Mouse (Mus musculus): Measurements from ENCODE around the gene Ccdc51. TPM values are rescaled to one million over a fixed set of nuclear protein-coding genes. Genes with fewer than 3 reads are reported as not detected.

The Ccdc51 gene
- polyA plus RNA-seq, 1 experiment from 2014 or later: 12.8 TPM

GRCm38 (mm10) chr9:109092799-109093198 is 10.5 kb downstream of the Ccdc51 start:
- H3K27me3 ChIP-seq: no peaks in the 10 kb centered on the region
- peaks cover 31% of the 10 kb centered on the region for H3K4me1 ChIP-seq (replicated peaks)
- H3K27ac ChIP-seq: peak overlapping the region; percentile 11; the same call in 1 of the 2 replicates
- no peak overlapping the region for H3K4me2 ChIP-seq (replicated peaks)
- peaks cover 36% of the 10 kb centered on the region for H3K36me3 ChIP-seq
- no peak overlapping the region for H3K4me3 ChIP-seq (replicated peaks)
- H3K9me3 ChIP-seq: no peaks in the 10 kb centered on the region
- 24% methylated on average over 6 of the region's 6 CpGs for WGBS
- no peak overlapping the region for H3K9ac ChIP-seq (replicated peaks)
- no peak for ATAC-seq

- H3K27me3 ChIP-seq: no peaks in the 10 kb centered on the region
- H3K27ac ChIP-seq: peak overlapping the region; percentile 100
- H3K4me3 ChIP-seq (replicated peaks): peak overlapping the region; percentile 73
- no peaks in the 10 kb centered on the region for H3K9me3 ChIP-seq
- H3K4me2 ChIP-seq (replicated peaks): peak overlapping the region; percentile 99
- ATAC-seq: no peak
- peaks cover 42% of the 10 kb centered on the region for H3K4me1 ChIP-seq (replicated peaks)
- H3K9ac ChIP-seq (replicated peaks): peak overlapping the region; percentile 93
- 24% methylated on average over 11 of the region's 11 CpGs for WGBS
- H3K36me3 ChIP-seq: peaks cover 40% of the 10 kb centered on the region
Measured at GRCm38 (mm10) chr9:109093786-109094552, 11.7 kb downstream of the Ccdc51 start.

- Histone ChIP-seq H3K27me3 (no peaks in the 10 kb centered on the region), H3K9ac (replicated peaks) (peak overlapping the region; percentile 93), H3K9me3 (no peaks in the 10 kb centered on the region), H3K27ac (peak overlapping the region; percentile 100), H3K36me3 (peaks cover 41% of the 10 kb centered on the region), H3K4me3 (replicated peaks) (peak overlapping the region; percentile 73), H3K4me2 (replicated peaks) (peak overlapping the region; percentile 99), H3K4me1 (replicated peaks) (peaks cover 49% of the 10 kb centered on the region)
- under 1% methylated on average over 21 of the region's 21 CpGs for WGBS
- ATAC-seq: no peak
Measured at GRCm38 (mm10) chr9:109094553-109095136, 12.4 kb downstream of the Ccdc51 start.

- no peaks in the 10 kb centered on the region for H3K27me3 ChIP-seq
- H3K9ac ChIP-seq (replicated peaks): peak within 1 kb of the TSS; percentile 93
- H3K4me1 ChIP-seq (replicated peaks): peaks cover 53% of the 10 kb centered on the region
- H3K4me3 ChIP-seq (replicated peaks): peak within 1 kb of the TSS; percentile 73
- H3K9me3 ChIP-seq: no peaks in the 10 kb centered on the region
- peak; percentile 69 for ATAC-seq
- under 1% methylated on average over 94 of the region's 102 CpGs for WGBS
- peak within 1 kb of the TSS; percentile 99 for H3K4me2 ChIP-seq (replicated peaks)
- H3K36me3 ChIP-seq: peaks cover 41% of the 10 kb centered on the region
- peak within 1 kb of the TSS; percentile 100 for H3K27ac ChIP-seq
Measured at GRCm38 (mm10) chr9:109095137-109095982, 13.1 kb downstream of the Ccdc51 start, which contains the start of gene Plxnb1. Gene Plxnb1 (plus strand): TSS chr9:109095389.

- 6% methylated on average over 9 of the region's 9 CpGs for WGBS
- H3K4me1 ChIP-seq (replicated peaks): peaks cover 53% of the 10 kb centered on the region
- no peaks in the 10 kb centered on the region for H3K9me3 ChIP-seq
- H3K4me3 ChIP-seq (replicated peaks): peak overlapping the region; percentile 73
- peak overlapping the region; percentile 100 for H3K27ac ChIP-seq
- H3K9ac ChIP-seq (replicated peaks): peak overlapping the region; percentile 93
- peak overlapping the region; percentile 99 for H3K4me2 ChIP-seq (replicated peaks)
- peaks cover 41% of the 10 kb centered on the region for H3K36me3 ChIP-seq
- ATAC-seq: no peak
- no peaks in the 10 kb centered on the region for H3K27me3 ChIP-seq
Measured at GRCm38 (mm10) chr9:109096251-109096661, 14.0 kb downstream of the Ccdc51 start.

- Histone ChIP-seq H3K4me1 (replicated peaks) (peaks cover 56% of the 10 kb centered on the region), H3K9ac (replicated peaks) (peak overlapping the region; percentile 93), H3K9me3 (no peaks in the 10 kb centered on the region), H3K4me2 (replicated peaks) (peak overlapping the region; percentile 99), H3K27me3 (no peaks in the 10 kb centered on the region), H3K4me3 (replicated peaks) (peak overlapping the region; percentile 73), H3K27ac (peak overlapping the region; percentile 100), H3K36me3 (peaks cover 41% of the 10 kb centered on the region)
- ATAC-seq: no peak
- WGBS: 11% methylated on average over 6 of the region's 6 CpGs
Measured at GRCm38 (mm10) chr9:109096856-109097255, 14.6 kb downstream of the Ccdc51 start.

- H3K4me2 ChIP-seq (replicated peaks): peak overlapping the region; percentile 99
- peaks cover 42% of the 10 kb centered on the region for H3K36me3 ChIP-seq
- peak overlapping the region; percentile 100 for H3K27ac ChIP-seq
- peaks cover 56% of the 10 kb centered on the region for H3K4me1 ChIP-seq (replicated peaks)
- peak overlapping the region; percentile 73 for H3K4me3 ChIP-seq (replicated peaks)
- H3K27me3 ChIP-seq: no peaks in the 10 kb centered on the region
- H3K9ac ChIP-seq (replicated peaks): peak overlapping the region; percentile 93
- ATAC-seq: no peak
- no peaks in the 10 kb centered on the region for H3K9me3 ChIP-seq
- WGBS: 15% methylated on average over 6 of the region's 6 CpGs
Measured at GRCm38 (mm10) chr9:109097291-109097690, 15.0 kb downstream of the Ccdc51 start.

GRCm38 (mm10) chr9:109097831-109098230 is 15.5 kb downstream of the Ccdc51 start:
- Histone ChIP-seq H3K27ac (peak overlapping the region; percentile 100), H3K9me3 (no peaks in the 10 kb centered on the region), H3K9ac (replicated peaks) (peak overlapping the region; percentile 93), H3K36me3 (peaks cover 44% of the 10 kb centered on the region), H3K4me1 (replicated peaks) (peaks cover 56% of the 10 kb centered on the region), H3K4me3 (replicated peaks) (peak overlapping the region; percentile 73), H3K4me2 (replicated peaks) (peak overlapping the region; percentile 99), H3K27me3 (no peaks in the 10 kb centered on the region)
- WGBS: 56% methylated on average over 5 of the region's 5 CpGs
- 0 out of 2 replicates have a peak, but pooled peaks have one; percentile 6 for ATAC-seq

GRCm38 (mm10) chr9:109098366-109098765 is 16.1 kb downstream of the Ccdc51 start:
- H3K4me1 ChIP-seq (replicated peaks): peaks cover 56% of the 10 kb centered on the region
- no peaks in the 10 kb centered on the region for H3K27me3 ChIP-seq
- peak overlapping the region; percentile 100 for H3K27ac ChIP-seq
- H3K9me3 ChIP-seq: no peaks in the 10 kb centered on the region
- H3K36me3 ChIP-seq: peaks cover 48% of the 10 kb centered on the region
- peak overlapping the region; percentile 99 for H3K4me2 ChIP-seq (replicated peaks)
- H3K4me3 ChIP-seq (replicated peaks): peak overlapping the region; percentile 73
- peak overlapping the region; percentile 93 for H3K9ac ChIP-seq (replicated peaks)
- WGBS: 91% methylated on average over 8 of the region's 8 CpGs
- no peak for ATAC-seq

- Histone ChIP-seq H3K36me3 (peaks cover 54% of the 10 kb centered on the region), H3K9ac (replicated peaks) (peak overlapping the region; percentile 93), H3K4me2 (replicated peaks) (peak overlapping the region; percentile 99), H3K4me1 (replicated peaks) (peaks cover 52% of the 10 kb centered on the region), H3K27me3 (no peaks in the 10 kb centered on the region), H3K4me3 (replicated peaks) (peak overlapping the region; percentile 73), H3K9me3 (no peaks in the 10 kb centered on the region), H3K27ac (peak overlapping the region; percentile 100)
- 55% methylated on average over 6 of the region's 6 CpGs for WGBS
- ATAC-seq: no peak
Measured at GRCm38 (mm10) chr9:109098969-109099368, 16.7 kb downstream of the Ccdc51 start.

GRCm38 (mm10) chr9:109100307-109100928 is 18.1 kb downstream of the Ccdc51 start:
- no peak for ATAC-seq
- H3K9ac ChIP-seq (replicated peaks): 0 out of 2 replicates have a peak overlapping the region, but pooled peaks have one; percentile 20

More at GRCm38 (mm10) chr9:109100307-109100928, 18.1 kb downstream of the Ccdc51 start:
- peaks cover 68% of the 10 kb centered on the region for H3K36me3 ChIP-seq
- no peaks in the 10 kb centered on the region for H3K9me3 ChIP-seq
- H3K4me1 ChIP-seq (replicated peaks): peaks cover 53% of the 10 kb centered on the region
- H3K27ac ChIP-seq: no peak overlapping the region
- H3K27me3 ChIP-seq: no peaks in the 10 kb centered on the region
- WGBS: 93% methylated on average over 20 of the region's 20 CpGs
- no peak overlapping the region for H3K4me3 ChIP-seq (replicated peaks)
- 0 out of 2 replicates have a peak overlapping the region, but pooled peaks have one; percentile 3 for H3K4me2 ChIP-seq (replicated peaks)
